Mouse (Mus musculus) neutrophil, adult 65 days (primary cell): Measurements from ENCODE around the gene Ch25h. TPM values are rescaled to one million over a fixed set of nuclear protein-coding genes. Genes with fewer than 3 reads are reported as not detected.

Source experiments
- total RNA-seq: library from RNA; stranded (reverse); gene quantifications from 2 replicates; pipeline ENCODE4 v1.2.4, GENCODE M21; 2023

Gene Ch25h
- total RNA-seq, result not detected in 2 replicates

DNA sequence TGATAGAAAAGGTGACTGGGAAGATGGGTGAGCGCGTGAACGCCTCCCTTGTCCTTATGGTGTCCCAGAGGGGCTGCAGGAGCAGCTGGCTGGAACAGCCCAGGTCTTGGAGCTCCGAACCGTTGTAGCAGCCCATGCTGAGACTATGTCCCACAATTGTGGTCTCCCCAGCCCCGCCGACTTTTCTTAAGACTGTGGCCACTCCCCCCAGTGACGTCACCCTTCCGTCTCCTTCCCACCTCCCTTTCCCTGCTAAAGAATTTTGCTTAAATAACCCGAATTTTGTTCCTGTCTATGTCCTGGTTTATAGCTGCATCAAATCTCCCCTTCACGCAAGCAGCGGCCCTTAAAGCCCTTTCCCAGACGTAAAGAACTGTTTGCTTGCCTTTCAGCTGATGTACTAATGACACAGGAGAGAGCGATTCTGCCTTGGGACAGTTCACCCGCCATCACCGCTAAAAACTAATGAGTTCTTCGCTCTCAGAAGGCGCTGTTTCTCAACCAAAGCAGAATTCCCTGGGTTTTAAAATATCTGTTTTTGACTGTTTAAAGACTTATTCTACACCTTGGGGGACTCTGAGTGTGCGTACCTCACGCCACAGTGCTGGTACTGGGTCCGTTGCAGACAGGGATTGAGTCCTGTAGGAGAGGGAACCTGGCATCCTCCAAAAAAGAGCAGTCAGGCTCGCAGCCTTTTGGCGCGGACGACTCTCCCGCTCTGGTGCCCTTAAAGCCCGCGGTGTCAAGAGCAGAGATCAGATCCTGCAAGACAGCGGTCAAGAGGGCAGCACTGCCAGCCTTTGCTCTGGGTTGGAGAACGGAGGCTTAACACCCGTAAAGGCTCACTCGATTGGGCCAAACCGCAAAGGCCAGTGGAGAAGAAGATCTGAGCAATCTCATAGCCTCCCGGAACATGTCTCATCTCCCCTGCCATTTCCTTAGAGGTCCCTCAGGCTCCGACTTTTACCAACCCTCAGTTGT lies at the start of gene Ch25h:
Gene Ch25h, minus strand, starts transcription at position 174 of the 981 bp plus-strand sequence.

Other genes with a start within 250 kb of the Ch25h start
- 25.7 and 30.4 TPM in 2 replicates for gene Acta2, start 219.6 kb downstream of the Ch25h start, total RNA-seq
- gene Fas, start 184.5 kb downstream of the Ch25h start, total RNA-seq, result 37.3 and 42.3 TPM in 2 replicates
- gene Lipa, start 52.3 kb upstream of the Ch25h start, total RNA-seq, result 54.6 and 68.1 TPM in 2 replicates
- 3.1 and 5.1 TPM in 2 replicates for gene Ifit2, start 75.5 kb upstream of the Ch25h start, total RNA-seq
- 4.7 and 15.4 TPM in 2 replicates for gene Ifit3, start 108.4 kb upstream of the Ch25h start, total RNA-seq
- gene Ifit1bl1, start 126.8 kb upstream of the Ch25h start, total RNA-seq, result 0.69 and 1.00 TPM in 2 replicates
- gene Ifit3b, start 132.8 kb upstream of the Ch25h start, total RNA-seq, result 1.6 and 5.9 TPM in 2 replicates
- gene Ifit1bl2, start 165.6 kb upstream of the Ch25h start, total RNA-seq, result 11.5 and 12.0 TPM in 2 replicates
- 2.2 and 7.9 TPM in 2 replicates for gene Ifit1, start 165.7 kb upstream of the Ch25h start, total RNA-seq